Mouse (Mus musculus) small intestine, adult 2 months (tissue): ENCODE results near the gene Hoxc5. TPM values are rescaled to one million over a fixed set of nuclear protein-coding genes. Genes with fewer than 3 reads are reported as not detected.

Source experiments
- H3K27ac ChIP-seq: fragments of 200-500 bp; 2 replicates; pipeline ENCODE4 v1.5.1; 2012; ENCODE audit warnings: low read depth, low read length, control low read depth, inconsistent platforms; ENCODE audit not compliant: insufficient read depth
- H3K27me3 ChIP-seq: fragments of 200-500 bp; 2 replicates; pipeline ENCODE4 v1.6.1; 2012; ENCODE audit warnings: mild to moderate bottlenecking, moderate library complexity, low read length, inconsistent platforms; ENCODE audit not compliant: control insufficient read depth, insufficient read depth
- H3K36me3 ChIP-seq: fragments of 200-500 bp; 2 replicates; pipeline ENCODE4 v1.6.1; 2012; ENCODE audit warnings: mild to moderate bottlenecking, low read length, control low read depth, inconsistent platforms; ENCODE audit not compliant: control insufficient read depth, insufficient read depth
- H3K4me1 ChIP-seq: fragments of 200-500 bp; 2 replicates; pipeline ENCODE4 v1.6.1; 2012; ENCODE audit warnings: low read length, inconsistent platforms, mixed read lengths; ENCODE audit not compliant: control insufficient read depth, insufficient read depth, insufficient read length
- H3K4me3 ChIP-seq: fragments of 200-500 bp; 2 replicates; pipeline ENCODE4 v1.5.1; 2012; ENCODE audit warnings: low read depth, mild to moderate bottlenecking, control low read depth, inconsistent platforms, low read length, moderate library complexity
- CTCF ChIP-seq: fragments of 200-500 bp; IDR thresholded peaks from 2 replicates; pipeline ENCODE4 v1.5.1; 2012; ENCODE audit warnings: low read depth, mild to moderate bottlenecking, control low read depth, inconsistent platforms, low read length, moderate library complexity, mixed read lengths; ENCODE audit not compliant: insufficient replicate concordance, insufficient read length; ENCODE audit errors: extremely low read depth
- POLR2A ChIP-seq: fragments of 200-500 bp; IDR thresholded peaks from 2 replicates; pipeline ENCODE4 v1.6.1; 2012; ENCODE audit warnings: low read depth, mild to moderate bottlenecking, control low read depth, inconsistent platforms, low read length, moderate library complexity
- WGBS: fragments of 180-500 bp; shearing (Covaris S2); methylation state at CpG from one replicate; pipeline ENCODE4 v1.1.7; 2018; 5-methylcytosine and 5-hydroxymethylcytosine counted together
- polyA plus RNA-seq: library from polyadenylated mRNA; depleted of rRNA; stranded (reverse); fragments of >200 nt; gene quantifications from 2 replicates; pipeline ENCODE4 v1.2.3, GENCODE M21; 2012

Gene Hoxc5
- polyA plus RNA-seq, 1 experiment: 1.7 TPM

DNA sequence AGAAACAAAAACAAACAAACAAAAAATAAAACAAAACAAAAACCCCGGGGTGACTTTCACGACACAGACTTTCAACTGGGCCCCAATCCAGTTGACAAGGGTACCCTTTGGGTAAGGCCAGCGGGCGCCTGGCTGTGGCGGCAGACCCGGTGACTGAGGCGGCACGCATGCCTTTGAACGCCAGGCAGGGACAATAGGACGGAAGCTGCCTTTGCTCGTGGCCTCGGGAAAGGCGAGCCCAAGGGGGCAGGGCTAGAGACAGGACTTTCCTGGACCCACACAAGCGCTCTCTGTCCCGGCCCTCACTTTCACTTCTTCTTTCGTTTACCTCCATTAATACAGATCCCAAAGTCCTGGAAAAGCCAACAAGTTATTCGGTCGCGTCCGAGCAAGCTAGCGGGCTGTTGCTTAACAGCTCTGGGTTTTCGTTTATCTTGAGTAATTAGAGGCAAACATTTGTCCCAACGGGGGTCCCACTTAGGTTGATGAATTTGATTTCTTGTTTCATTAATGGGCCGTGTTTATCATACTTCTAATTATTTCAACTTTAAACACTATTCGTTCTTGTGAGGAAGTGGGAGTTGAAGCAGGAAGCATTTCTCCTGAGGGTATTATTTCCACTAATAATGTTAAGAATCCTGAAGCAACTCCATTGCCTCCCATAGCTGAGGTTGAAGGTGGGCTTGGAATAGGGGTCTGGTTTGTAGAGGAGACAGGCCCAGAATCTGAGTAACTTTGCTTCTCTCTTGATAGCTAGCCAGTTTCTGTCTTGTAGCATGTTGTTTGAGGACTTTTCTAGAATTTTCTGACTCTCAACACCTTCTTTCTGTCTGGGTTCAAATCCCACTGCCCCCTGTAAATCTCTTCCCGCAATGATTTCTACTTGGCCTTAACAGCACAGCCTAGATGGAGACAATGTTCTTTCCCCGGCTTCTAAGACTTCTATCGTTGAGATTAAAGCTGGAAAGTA, 3.3 kb upstream of the Hoxc5 start:
- peaks cover 85% of the 10 kb centered on the region for H3K27me3 ChIP-seq
- TF ChIP-seq POLR2A (no peak), CTCF (no peak)
- H3K4me3 ChIP-seq: peak overlapping the region; percentile 35
- H3K36me3 ChIP-seq: no peaks in the 10 kb centered on the region
- WGBS: 3% methylated on average over 28 of the region's 28 CpGs
- H3K27ac ChIP-seq: no peak overlapping the region
- H3K4me1 ChIP-seq: peaks cover 3% of the 10 kb centered on the region

DNA sequence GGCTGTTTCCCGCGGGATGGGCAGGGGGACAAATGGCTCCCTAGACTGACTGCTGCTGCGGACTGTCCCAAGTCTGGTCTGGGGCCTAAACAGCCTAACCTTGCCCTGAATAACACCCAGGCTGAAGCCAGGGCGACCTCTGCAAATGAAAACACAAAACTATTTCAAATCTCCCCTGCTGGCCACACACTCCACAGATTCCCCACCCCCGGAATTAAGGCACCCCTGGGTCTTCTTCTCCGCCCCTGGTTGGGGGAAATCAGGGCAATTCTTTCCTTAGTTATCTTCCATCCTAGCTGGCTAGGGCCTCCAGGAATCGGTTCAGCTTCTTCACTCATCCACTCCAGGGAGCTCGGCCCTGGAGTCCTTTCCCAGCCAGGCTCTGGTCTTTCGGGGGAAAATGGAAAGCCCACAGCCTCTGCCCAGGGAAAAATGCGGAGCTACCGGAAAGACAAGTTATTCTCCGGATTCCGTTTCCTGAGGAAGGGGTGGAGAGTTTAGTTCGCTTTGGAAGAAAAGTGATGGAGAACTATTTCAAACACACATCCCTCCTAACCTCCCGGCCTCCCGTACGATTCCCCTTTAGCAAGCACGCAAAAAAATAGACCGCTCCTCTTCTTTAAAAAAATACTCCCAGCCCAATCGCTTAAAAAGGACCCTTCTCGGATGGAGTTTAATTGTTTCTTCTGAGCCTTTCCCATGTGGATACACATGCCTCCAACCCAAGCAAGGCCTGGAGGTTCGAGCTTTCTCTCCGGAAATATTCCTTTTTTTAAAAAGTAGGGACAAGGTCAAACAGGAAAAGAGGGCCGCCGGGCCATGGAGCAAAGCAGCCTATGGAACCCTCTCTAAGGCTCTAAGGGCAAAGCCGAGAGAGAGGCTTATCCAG, 2.0 kb upstream of the Hoxc5 start:
- Histone ChIP-seq H3K4me3 (no peak overlapping the region), H3K27me3 (peaks cover 85% of the 10 kb centered on the region), H3K27ac (no peak overlapping the region), H3K4me1 (peaks cover 3% of the 10 kb centered on the region), H3K36me3 (no peaks in the 10 kb centered on the region)
- 10% methylated on average over 26 of the region's 26 CpGs for WGBS
- no peak for TF ChIP-seq CTCF
- no peak for TF ChIP-seq POLR2A

DNA sequence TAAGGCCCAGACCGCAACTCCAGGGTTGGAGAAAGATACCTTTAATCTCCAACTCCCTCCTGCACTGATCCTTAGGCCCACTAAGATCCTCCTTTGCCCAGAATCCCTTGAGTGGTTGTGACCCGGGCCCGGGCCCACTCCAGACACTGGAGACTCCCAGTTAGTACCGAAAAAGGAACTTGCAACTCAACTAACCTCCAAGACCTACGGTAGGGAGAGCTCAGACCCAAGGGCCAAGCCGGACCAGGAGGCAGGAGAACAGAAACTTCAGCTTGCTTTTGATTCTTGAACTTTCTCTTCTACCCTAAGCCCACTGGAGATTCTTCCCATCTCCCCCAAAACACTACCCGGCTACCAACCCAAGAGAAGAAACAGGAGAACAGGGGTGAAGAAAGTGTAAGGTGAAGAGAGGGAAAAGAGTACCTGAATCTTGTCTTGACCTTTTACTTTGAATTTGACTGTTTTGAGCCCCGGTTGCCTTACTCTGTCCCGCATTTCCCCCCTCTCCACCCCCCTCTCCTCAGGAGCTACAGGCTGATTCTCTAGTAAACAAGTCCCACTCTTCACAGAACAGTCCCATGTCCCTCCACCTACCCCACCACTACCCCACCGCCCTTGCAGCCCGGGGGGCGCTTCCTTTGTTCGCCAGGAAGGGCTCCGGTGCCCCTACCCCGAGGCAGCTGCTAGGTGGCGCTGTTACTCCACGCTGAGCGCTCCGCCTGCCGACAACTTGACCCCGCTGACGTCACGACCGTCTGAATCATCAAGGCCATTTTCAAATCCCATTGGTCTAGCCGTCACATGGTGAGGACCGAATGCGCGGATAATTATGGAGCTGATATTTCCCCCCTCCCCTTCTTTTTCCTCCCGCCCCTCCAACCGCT, 1.1 kb upstream of the Hoxc5 start:
- peaks cover 3% of the 10 kb centered on the region for H3K4me1 ChIP-seq
- WGBS: 9% methylated on average over 29 of the region's 30 CpGs
- H3K36me3 ChIP-seq: no peaks in the 10 kb centered on the region
- TF ChIP-seq POLR2A (no peak), CTCF (peak; percentile 64)
- no peak overlapping the region for H3K27ac ChIP-seq
- H3K27me3 ChIP-seq: peaks cover 86% of the 10 kb centered on the region
- H3K4me3 ChIP-seq: no peak overlapping the region

DNA sequence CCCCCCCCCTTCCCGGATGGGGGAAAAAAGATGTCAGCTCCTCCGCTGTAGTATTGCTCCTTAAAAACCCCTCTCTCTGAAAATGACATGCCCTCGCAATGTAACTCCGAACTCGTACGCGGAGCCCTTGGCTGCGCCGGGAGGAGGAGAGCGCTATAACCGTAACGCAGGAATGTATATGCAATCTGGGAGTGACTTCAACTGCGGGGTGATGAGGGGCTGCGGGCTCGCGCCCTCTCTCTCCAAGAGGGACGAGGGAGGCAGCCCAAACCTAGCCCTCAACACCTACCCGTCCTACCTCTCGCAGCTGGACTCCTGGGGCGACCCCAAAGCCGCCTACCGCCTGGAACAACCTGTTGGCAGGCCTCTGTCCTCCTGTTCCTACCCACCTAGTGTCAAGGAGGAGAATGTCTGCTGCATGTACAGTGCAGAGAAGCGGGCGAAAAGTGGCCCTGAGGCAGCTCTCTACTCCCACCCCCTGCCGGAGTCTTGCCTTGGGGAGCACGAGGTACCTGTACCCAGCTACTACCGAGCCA, 399 bp upstream of the Hoxc5 start, which contains the start of gene Hoxc10:
Gene Hoxc10, plus strand, starts transcription at position 21 of the 536 bp plus-strand sequence.
- Histone ChIP-seq H3K27me3 (peaks cover 85% of the 10 kb centered on the region), H3K4me1 (peaks cover 3% of the 10 kb centered on the region), H3K27ac (no peak within 1 kb of the TSS), H3K36me3 (no peaks in the 10 kb centered on the region), H3K4me3 (no peak within 1 kb of the TSS)
- 7% methylated on average over 27 of the region's 27 CpGs for WGBS
- TF ChIP-seq POLR2A (no peak), CTCF (no peak)

DNA sequence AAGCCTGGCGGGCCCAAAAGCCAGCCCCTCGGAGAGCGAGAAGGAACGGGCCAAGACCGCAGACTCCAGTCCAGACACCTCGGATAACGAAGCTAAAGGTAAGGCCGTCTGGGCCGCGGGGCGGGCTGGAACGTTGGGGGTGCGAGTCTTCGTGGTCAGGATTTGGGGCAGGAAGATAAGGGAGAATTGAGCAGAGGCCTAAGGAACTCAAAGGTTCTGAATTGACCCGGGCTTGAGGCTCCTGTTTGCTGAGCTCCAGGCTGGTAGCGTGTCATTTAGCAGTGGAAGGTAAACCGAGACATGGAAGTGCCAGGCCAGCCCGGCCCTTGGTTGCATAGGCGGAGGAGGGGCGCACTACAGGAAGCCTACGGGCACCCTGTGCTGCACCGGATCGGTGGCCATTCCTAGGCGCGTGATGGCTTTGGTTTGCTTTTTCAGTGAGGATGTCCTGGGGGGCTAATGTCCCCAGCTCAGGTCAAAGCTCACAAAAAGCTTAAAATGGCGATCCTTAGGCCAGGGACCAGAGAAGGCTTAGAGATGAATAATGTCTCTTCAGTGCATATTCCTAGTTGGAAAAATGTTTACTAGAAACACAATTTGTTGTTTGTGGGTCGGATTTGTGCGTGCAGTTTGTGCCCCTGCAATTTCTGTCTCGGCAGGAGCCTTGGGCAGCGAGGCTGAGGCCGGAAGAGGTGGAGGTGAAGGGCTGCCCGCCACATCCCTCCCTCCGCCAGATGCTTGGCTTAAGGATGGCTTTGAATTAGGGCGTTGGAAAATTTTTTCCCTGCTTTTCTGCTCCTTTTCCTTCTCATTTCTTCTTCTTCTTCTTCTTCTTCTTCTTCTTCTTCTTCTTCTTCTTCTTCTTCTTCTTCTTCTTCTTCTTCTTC, 511 bp downstream of the Hoxc5 start:
- Histone ChIP-seq H3K4me1 (peaks cover 3% of the 10 kb centered on the region), H3K27ac (no peak overlapping the region), H3K4me3 (no peak overlapping the region), H3K27me3 (peaks cover 88% of the 10 kb centered on the region), H3K36me3 (no peaks in the 10 kb centered on the region)
- 7% methylated on average over 34 of the region's 34 CpGs for WGBS
- TF ChIP-seq POLR2A (no peak), CTCF (no peak)
